Mouse (Mus musculus) left cerebral cortex, postnatal 14 days (tissue): ENCODE measurements at regions not wholly inside any gene's neighbourhood (a gene's known extent, or its start where the extent isn't known, plus 50 kb on each side); places are given as distances from the start of the nearest gene placed in this dataset.
A peak's percentile ranks its signal among the peaks of the same experiment; 100 is the strongest.

Experiments
- DNase-seq, 2 experiments: peaks; one replicate each; pipeline ENCODE4 v3.0.0; 2021 to 2022; ENCODE audit warnings: low spot score in 2 of 2, mixed read lengths in 1 of 2
- intact Hi-C: fragments of 180-260 bp; cut with DNase I; formaldehyde crosslinking; loops from one replicate; pipeline ENCODE4 v1.15.1; 2025

- no peak for DNase-seq
- intact Hi-C loops: no loop called here
These were observed 172.0 kb downstream of the Dcdc2c start for GRCm38 (mm10) chr12:28380203-28380602.

GRCm38 (mm10) chr12:28377968-28378367, 174.2 kb downstream of the Dcdc2c start:
- intact Hi-C loops: no loop called here
- no peak for DNase-seq

GRCm38 (mm10) chr12:28377373-28377772, 174.8 kb downstream of the Dcdc2c start:
- intact Hi-C loops: no loop called here
- no peak for DNase-seq

GRCm38 (mm10) chr12:28376770-28377169, 175.4 kb downstream of the Dcdc2c start:
- intact Hi-C loops: no loop called here
- DNase-seq: no peak

- no peak for DNase-seq
- intact Hi-C loops: no loop called here
These were observed 186.9 kb downstream of the Dcdc2c start for GRCm38 (mm10) chr12:28365304-28365703.

- intact Hi-C loops: no loop called here
These were observed 193.4 kb downstream of the Dcdc2c start for GRCm38 (mm10) chr12:28358737-28359333.

GRCm38 (mm10) chr12:28357764-28358163, 194.4 kb downstream of the Dcdc2c start:
- intact Hi-C loops: no loop called here
- no peak for DNase-seq

More at GRCm38 (mm10) chr12:28358737-28359333, 193.4 kb downstream of the Dcdc2c start:
- DNase-seq: no peak

GRCm38 (mm10) chr12:28353140-28353539, 199.1 kb downstream of the Dcdc2c start:
- intact Hi-C loops: no loop called here
- DNase-seq: no peak

- no peak for DNase-seq
- intact Hi-C loops: no loop called here
These were observed 199.6 kb downstream of the Dcdc2c start for GRCm38 (mm10) chr12:28352571-28352970.

GRCm38 (mm10) chr12:28342735-28343134, 209.5 kb downstream of the Dcdc2c start:
- no peak for DNase-seq
- intact Hi-C loops: no loop called here

- intact Hi-C loops: no loop called here
- DNase-seq: no peak
These were observed 219.6 kb downstream of the Dcdc2c start for GRCm38 (mm10) chr12:28332591-28332990.

GRCm38 (mm10) chr12:28331843-28332242, 220.4 kb downstream of the Dcdc2c start:
- DNase-seq: peak; percentile 4 to 44
- intact Hi-C loops: no loop called here

GRCm38 (mm10) chr12:28323659-28324058, 228.5 kb downstream of the Dcdc2c start:
- intact Hi-C loops: no loop called here
- no peak for DNase-seq

- intact Hi-C loops: no loop called here
- no peak for DNase-seq
These were observed 243.0 kb downstream of the Dcdc2c start for GRCm38 (mm10) chr12:28309226-28309625.

- no peak for DNase-seq
- intact Hi-C loops: no loop called here
These were observed 250.1 kb downstream of the Dcdc2c start for GRCm38 (mm10) chr12:28302038-28302581.

- intact Hi-C loops: no loop called here
- DNase-seq: no peak
These were observed 263.8 kb downstream of the Dcdc2c start for GRCm38 (mm10) chr12:28288376-28288896.

GRCm38 (mm10) chr12:28255524-28255923, 296.7 kb downstream of the Dcdc2c start:
- no peak for DNase-seq

GRCm38 (mm10) chr12:28250526-28250925, 301.7 kb downstream of the Dcdc2c start:
- DNase-seq: no peak
- intact Hi-C loops: no loop called here

More at GRCm38 (mm10) chr12:28255524-28255923, 296.7 kb downstream of the Dcdc2c start:
- intact Hi-C loops: no loop called here

- intact Hi-C loops: loop anchor here (10.0 kb wide), 1 partner anchor 904 kb away; the partner anchor contains the start of gene Sox11
- DNase-seq: peak; percentile 35 to 45
These were observed 303.4 kb downstream of the Dcdc2c start for GRCm38 (mm10) chr12:28248749-28249148.

- intact Hi-C loops: loop anchor here (10.0 kb wide), 1 partner anchor 903 kb away; the partner anchor contains the start of gene Sox11
- DNase-seq: peak in 1 of 2 experiments; percentile 15
These were observed 303.9 kb downstream of the Dcdc2c start for GRCm38 (mm10) chr12:28248287-28248686.

GRCm38 (mm10) chr12:28238016-28238415, 314.2 kb downstream of the Dcdc2c start:
- intact Hi-C loops: no loop called here

More at GRCm38 (mm10) chr12:28238016-28238415, 314.2 kb downstream of the Dcdc2c start:
- DNase-seq: peak; percentile 23 to 75
